Mouse (Mus musculus): ENCODE data around the gene Tubgcp5. TPM values are rescaled to one million over a fixed set of nuclear protein-coding genes. Genes with fewer than 3 reads are reported as not detected.

The Tubgcp5 gene
- polyA plus RNA-seq (2015; fragmentation: Nextera tagmentation; extraction: Ambion mirVana): 19.5 and 19.8 TPM in 2 replicates

DNA sequence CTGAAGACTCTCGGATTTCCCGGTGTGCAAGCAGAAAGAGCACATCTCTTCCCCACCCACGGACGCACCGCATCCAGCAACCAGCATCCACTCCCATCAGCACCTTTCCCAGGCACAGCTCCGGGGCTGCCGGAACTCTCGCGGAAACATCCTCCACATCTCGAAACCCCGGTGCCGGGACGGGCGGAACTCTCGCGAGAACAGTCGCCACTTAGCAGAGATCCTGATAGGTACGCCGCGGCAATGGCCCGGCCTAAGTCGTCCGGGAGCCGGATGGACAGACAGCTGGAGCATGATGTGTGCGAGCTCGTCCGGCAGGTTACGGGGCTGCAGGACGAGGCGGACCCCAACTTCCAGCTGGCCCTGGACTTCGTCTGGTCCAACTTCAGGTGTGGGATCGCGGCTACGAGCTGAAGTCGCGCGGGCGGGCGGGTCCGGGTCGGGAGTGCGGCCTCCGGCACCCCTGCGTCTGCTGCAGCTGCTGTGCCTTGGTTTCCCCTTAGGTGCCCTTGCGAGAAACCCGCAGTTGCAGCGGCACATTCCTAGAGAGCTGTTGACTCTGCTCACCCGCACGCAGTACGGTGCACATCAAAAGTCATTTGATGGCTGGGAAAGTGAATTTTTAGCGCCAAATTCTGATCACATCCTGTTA is at the start of gene Tubgcp5:
TSS of gene Tubgcp5 (plus strand) at position 203 of the 652 bp plus-strand sequence.
- Histone ChIP-seq H3K27ac (0 out of 2 replicates have a peak within 1 kb of the TSS, but pooled peaks have one; percentile 55), H3K4me3 (replicated peaks; ENCODE audit: low read depth, low read length) (peak within 1 kb of the TSS; percentile 72), H3K4me2 (ENCODE audit: low read length) (peak within 1 kb of the TSS; percentile 73), H3K9me3 (replicated peaks; ENCODE audit: low read length) (no peaks in the 10 kb centered on the region), H3K36me3 (ENCODE audit: insufficient read depth, low read length) (peaks cover 16% of the 10 kb centered on the region; the same call in 1 of the 2 replicates), H3K4me1 (replicated peaks; ENCODE audit: insufficient read depth, low read length) (peaks cover 11% of the 10 kb centered on the region; the same call in 1 of the 2 replicates), H3K27me3 (ENCODE audit: insufficient read depth, low read length) (no peaks in the 10 kb centered on the region), H3K9ac (ENCODE audit: low read depth, low read length) (peak within 1 kb of the TSS; percentile 90)
- 0% methylated on average over 51 of the region's 51 CpGs for WGBS
- DNase-seq (ENCODE audit: low spot score): peak; percentile 99
- no peak for TF ChIP-seq CTCF (IDR thresholded peaks at IDR 0.05; ENCODE audit: low read depth)
- ATAC-seq (replicated peaks; ENCODE audit: low FRiP score, low read depth): peak; percentile 99

DNA sequence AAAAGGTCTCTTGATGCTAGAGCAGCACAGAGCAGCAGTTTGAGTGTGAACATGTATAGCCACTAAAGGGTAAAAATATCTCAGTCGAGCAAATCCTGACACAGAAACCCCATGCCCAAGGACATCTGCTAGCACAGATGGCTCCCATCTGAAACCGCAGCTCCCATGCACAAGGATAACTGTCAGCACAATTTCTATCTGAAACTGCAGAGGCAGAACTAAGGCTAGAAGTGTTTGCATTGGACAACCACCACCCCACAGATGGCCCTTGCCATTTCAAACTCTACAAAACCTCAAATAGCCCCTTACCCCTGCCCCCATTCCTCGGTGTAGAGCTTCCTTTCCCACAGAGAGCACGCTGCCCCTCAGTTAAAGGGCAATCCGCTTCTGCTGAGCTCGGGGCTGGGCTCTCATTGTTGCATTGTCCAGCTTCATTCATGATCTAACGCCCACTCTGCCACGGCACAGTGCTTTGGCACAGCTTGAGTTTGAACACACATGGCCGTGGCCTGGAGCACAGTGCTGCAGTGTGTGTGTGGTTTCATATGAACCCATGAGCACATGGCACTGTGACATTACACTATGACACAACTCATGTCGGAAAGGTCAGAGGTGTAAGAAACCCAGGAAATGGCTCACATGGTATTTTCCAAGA is 49.3 kb upstream of the Tubgcp5 start:
- WGBS: 58% methylated on average over 10 of the region's 10 CpGs

GRCm38 (mm10) chr7:55750841-55751240 is 43.1 kb upstream of the Tubgcp5 start:
- Histone ChIP-seq H3K9me3 (replicated peaks; ENCODE audit: low read length) (no peaks in the 10 kb centered on the region), H3K36me3 (ENCODE audit: insufficient read depth, low read length) (no peaks in the 10 kb centered on the region), H3K4me3 (replicated peaks; ENCODE audit: low read depth, low read length) (no peak overlapping the region), H3K27ac (no peak overlapping the region), H3K4me1 (replicated peaks; ENCODE audit: insufficient read depth, low read length) (no peaks in the 10 kb centered on the region), H3K27me3 (ENCODE audit: insufficient read depth, low read length) (no peaks in the 10 kb centered on the region), H3K4me2 (ENCODE audit: low read length) (no peak overlapping the region), H3K9ac (ENCODE audit: low read depth, low read length) (no peak overlapping the region)
- WGBS: 43% methylated on average over 3 of the region's 3 CpGs
- DNase-seq (ENCODE audit: low spot score): no peak
- ATAC-seq (replicated peaks; ENCODE audit: low FRiP score, low read depth): no peak
- no peak for TF ChIP-seq CTCF (IDR thresholded peaks at IDR 0.05; ENCODE audit: low read depth)

More for the DNA sequence above, 49.3 kb upstream of the Tubgcp5 start:
- H3K9ac ChIP-seq (ENCODE audit: low read depth, low read length): no peak overlapping the region
- no peak for ATAC-seq (replicated peaks; ENCODE audit: low FRiP score, low read depth)
- no peak for DNase-seq (ENCODE audit: low spot score)
- no peak overlapping the region for H3K27ac ChIP-seq
- no peaks in the 10 kb centered on the region for H3K27me3 ChIP-seq (ENCODE audit: insufficient read depth, low read length)
- no peak overlapping the region for H3K4me3 ChIP-seq (replicated peaks; ENCODE audit: low read depth, low read length)
- no peaks in the 10 kb centered on the region for H3K36me3 ChIP-seq (ENCODE audit: insufficient read depth, low read length)
- H3K4me1 ChIP-seq (replicated peaks; ENCODE audit: insufficient read depth, low read length): no peaks in the 10 kb centered on the region
- H3K9me3 ChIP-seq (replicated peaks; ENCODE audit: low read length): no peaks in the 10 kb centered on the region
- no peak overlapping the region for H3K4me2 ChIP-seq (ENCODE audit: low read length)
- no peak for TF ChIP-seq CTCF (IDR thresholded peaks at IDR 0.05; ENCODE audit: low read depth)

DNA sequence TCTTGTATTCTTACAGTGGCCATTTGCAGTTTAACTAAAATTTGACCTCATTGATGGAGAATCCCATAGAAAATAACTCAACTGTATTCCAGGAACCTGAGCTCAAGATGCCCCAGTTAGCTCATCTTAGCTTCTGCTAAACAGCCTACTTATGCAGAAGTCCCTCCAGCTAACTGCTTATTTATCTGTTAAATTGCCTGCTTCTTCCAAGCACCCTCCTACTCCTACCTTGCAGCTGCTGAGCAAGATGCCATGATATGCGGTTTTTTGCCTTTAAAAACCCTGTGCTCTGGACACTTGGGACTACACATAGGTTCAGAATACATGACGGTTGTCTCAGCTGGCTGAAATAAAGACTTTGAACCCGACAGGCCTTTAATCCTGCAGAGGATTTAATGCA is 34.6 kb upstream of the Tubgcp5 start:
- Histone ChIP-seq H3K9ac (ENCODE audit: low read depth, low read length) (no peak overlapping the region), H3K4me3 (replicated peaks; ENCODE audit: low read depth, low read length) (no peak overlapping the region)
- 67% methylated on average over 3 of the region's 3 CpGs for WGBS

DNA sequence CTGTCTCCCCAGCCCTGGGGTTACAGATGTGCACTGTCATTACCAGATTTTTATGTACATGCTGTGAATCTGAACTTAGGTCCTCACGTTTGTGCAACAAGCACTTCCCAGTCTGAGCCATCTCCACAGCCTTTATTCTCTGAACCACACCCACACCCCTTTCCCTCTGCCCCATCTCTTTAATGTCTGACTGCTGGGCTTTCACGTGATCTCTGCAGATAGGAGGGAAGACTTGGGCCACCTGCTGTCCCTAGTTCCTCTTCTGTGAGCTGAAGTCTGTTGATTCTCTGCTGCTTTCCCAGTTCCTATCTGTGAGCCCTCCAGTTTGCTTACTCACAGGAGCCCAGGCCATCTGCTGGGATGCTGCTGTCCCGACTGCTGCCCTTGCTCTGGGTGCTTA is 26.0 kb upstream of the Tubgcp5 start, which contains the start of gene Siglech:
TSS of gene Siglech (plus strand) at position 253 of the 400 bp plus-strand sequence.
- TF ChIP-seq CTCF (IDR thresholded peaks at IDR 0.05; ENCODE audit: low read depth): no peak
- 32% methylated on average over 3 of the region's 3 CpGs for WGBS
- ATAC-seq (replicated peaks; ENCODE audit: low FRiP score, low read depth) (no peak), DNase-seq (ENCODE audit: low spot score) (no peak)
- Histone ChIP-seq H3K4me1 (replicated peaks; ENCODE audit: insufficient read depth, low read length) (no peaks in the 10 kb centered on the region), H3K9ac (ENCODE audit: low read depth, low read length) (no peak within 1 kb of the TSS), H3K27ac (no peak within 1 kb of the TSS), H3K27me3 (ENCODE audit: insufficient read depth, low read length) (no peaks in the 10 kb centered on the region), H3K36me3 (ENCODE audit: insufficient read depth, low read length) (no peaks in the 10 kb centered on the region), H3K9me3 (replicated peaks; ENCODE audit: low read length) (no peaks in the 10 kb centered on the region), H3K4me3 (replicated peaks; ENCODE audit: low read depth, low read length) (no peak within 1 kb of the TSS), H3K4me2 (ENCODE audit: low read length) (no peak within 1 kb of the TSS)

More for the DNA sequence above, 34.6 kb upstream of the Tubgcp5 start:
- no peaks in the 10 kb centered on the region for H3K27me3 ChIP-seq (ENCODE audit: insufficient read depth, low read length)
- DNase-seq (ENCODE audit: low spot score) (no peak), ATAC-seq (replicated peaks; ENCODE audit: low FRiP score, low read depth) (no peak)
- H3K36me3 ChIP-seq (ENCODE audit: insufficient read depth, low read length): no peaks in the 10 kb centered on the region
- H3K27ac ChIP-seq: no peak overlapping the region
- no peaks in the 10 kb centered on the region for H3K4me1 ChIP-seq (replicated peaks; ENCODE audit: insufficient read depth, low read length)
- no peak for TF ChIP-seq CTCF (IDR thresholded peaks at IDR 0.05; ENCODE audit: low read depth)
- H3K4me2 ChIP-seq (ENCODE audit: low read length): no peak overlapping the region
- H3K9me3 ChIP-seq (replicated peaks; ENCODE audit: low read length): no peaks in the 10 kb centered on the region

- no peaks in the 10 kb centered on the region for H3K27me3 ChIP-seq (ENCODE audit: insufficient read depth, low read length)
- no peaks in the 10 kb centered on the region for H3K9me3 ChIP-seq (replicated peaks; ENCODE audit: low read length)
- no peaks in the 10 kb centered on the region for H3K4me1 ChIP-seq (replicated peaks; ENCODE audit: insufficient read depth, low read length)
- no peak overlapping the region for H3K27ac ChIP-seq
- 40% methylated on average over 4 of the region's 4 CpGs for WGBS
- ATAC-seq (replicated peaks; ENCODE audit: low FRiP score, low read depth) (no peak), DNase-seq (ENCODE audit: low spot score) (peak; percentile 42)
- TF ChIP-seq CTCF (IDR thresholded peaks at IDR 0.05; ENCODE audit: low read depth): no peak
- H3K9ac ChIP-seq (ENCODE audit: low read depth, low read length): no peak overlapping the region
- H3K36me3 ChIP-seq (ENCODE audit: insufficient read depth, low read length): no peaks in the 10 kb centered on the region
- no peak overlapping the region for H3K4me2 ChIP-seq (ENCODE audit: low read length)
- H3K4me3 ChIP-seq (replicated peaks; ENCODE audit: low read depth, low read length): no peak overlapping the region
Measured at GRCm38 (mm10) chr7:55780011-55780410, 13.9 kb upstream of the Tubgcp5 start.

Measured in kidney, postnatal 0 days (tissue).